In the genomic region with DNA sequence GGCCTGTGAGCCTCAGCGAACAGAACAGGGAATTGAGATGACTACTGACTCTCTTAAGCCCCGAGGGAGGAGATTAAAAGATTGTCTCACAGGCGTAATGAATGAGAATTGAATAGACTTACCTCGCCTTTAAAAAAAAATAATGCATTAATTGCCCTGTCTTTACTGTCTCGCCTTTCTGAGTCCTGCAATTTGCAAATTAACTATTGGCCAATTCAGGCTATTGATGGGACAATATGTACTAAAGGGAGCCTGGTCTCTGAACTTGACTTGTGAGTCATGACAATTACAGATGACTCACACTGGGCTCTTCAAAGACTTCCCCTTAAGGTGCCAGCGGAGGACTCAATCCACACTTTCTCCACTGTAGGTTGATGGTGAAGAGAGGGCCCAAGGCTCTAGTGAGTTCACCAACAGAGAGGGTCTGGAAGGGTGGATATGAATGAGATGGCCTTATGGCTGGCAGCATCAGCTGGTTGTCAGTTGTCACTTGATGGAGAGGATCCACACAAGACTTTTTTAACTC, we compare ENCODE assay signal across 17 mouse cellular contexts.
"Had no signal": no experiment of that assay in that cellular context is flagged by ENCODE, and none has a peak within 500 bp of the region (broad histone marks: within the 10 kb centered on the region; RNA-seq: fewer than 3 reads in every experiment).

No protein-coding gene starts in this region.

- H3K4me3 ChIP-seq: limb, embryonic 15.5 days; liver, embryonic 12.5 days; midbrain, embryonic 10.5 days; myocyte; neural tube, embryonic 15.5 days had no signal

- ATAC-seq: liver, embryonic 12.5 days had no signal

- H3K4me1 ChIP-seq: limb, embryonic 15.5 days; liver, embryonic 12.5 days; neural tube, embryonic 15.5 days had no signal

- H3K4me2 ChIP-seq: limb, embryonic 15.5 days; liver, embryonic 12.5 days; lung, embryonic 14.5 days; neural tube, embryonic 15.5 days had no signal

- H3K9me3 ChIP-seq: limb, embryonic 15.5 days; liver, embryonic 12.5 days; midbrain, embryonic 10.5 days; neural tube, embryonic 15.5 days had no signal

- H3K27ac ChIP-seq: limb, embryonic 15.5 days; liver, embryonic 12.5 days; midbrain, embryonic 10.5 days; neural tube, embryonic 15.5 days had no signal

- DNase-seq: kidney, postnatal 25 days; layer of hippocampus, adult 9-11 months; layer of hippocampus, postnatal 36 days; lung, embryonic 14.5 days; lung, postnatal 10 days; lung, postnatal 4 days; midbrain, embryonic 14.5 days; retina, postnatal 1 day; right cerebral cortex, postnatal 4 days; spleen, adult 18-20 months; thymus, adult 18-20 months; thymus, postnatal 25 days had no signal

- H3K9ac ChIP-seq: limb, embryonic 15.5 days; liver, embryonic 12.5 days; lung, embryonic 14.5 days; neural tube, embryonic 15.5 days had no signal

- H3K36me3 ChIP-seq: limb, embryonic 15.5 days; liver, embryonic 12.5 days; midbrain, embryonic 10.5 days; neural tube, embryonic 15.5 days had no signal

- H3K27me3 ChIP-seq: limb, embryonic 15.5 days; liver, embryonic 12.5 days; neural tube, embryonic 15.5 days had no signal
